In genomic region chr11:120189459-120190312, GRCm38 (mm10) we compare ENCODE assay signal across 8 mouse cellular contexts. TPM values are rescaled to one million over a fixed set of nuclear protein-coding genes. Genes with fewer than 3 reads are reported as not detected.
DNase-seq lines count a peak whose midpoint lies in the region; ATAC-seq and TF ChIP-seq lines count a peak whose summit lies in the region.

No protein-coding gene starts in this region.

- DNase-seq in cerebellum, adult 11 months, result peak; percentile 99
- DNase-seq in heart, postnatal 0 days (ENCODE audit: low spot score), result peak; percentile 97
- DNase-seq in kidney, postnatal 36 days, result peak; percentile 99 to 100
- peak; percentile 76 to 79 (median 78) for DNase-seq in liver, embryonic 14.5 days (ENCODE audit: low read depth in 3 of 3, low spot score in 3 of 3)
- DNase-seq in neural tube, embryonic 10.5 days (ENCODE audit: extremely low spot score, low spot score), result peak; percentile 98

- peak; percentile 94 for ATAC-seq in forebrain, embryonic 13.5 days
- ATAC-seq in heart, postnatal 0 days (ENCODE audit: insufficient read depth, low read depth), result peak; percentile 90
- peak; percentile 90 for ATAC-seq in liver, embryonic 14.5 days (ENCODE audit: insufficient read depth)
- ATAC-seq in stomach, embryonic 15.5 days (ENCODE audit: insufficient read depth, low FRiP score, low read depth), result peak; percentile 94

- 0 out of 2 replicates have a peak, but pooled peaks cover 2% of the 10 kb centered on the region for H3K36me3 ChIP-seq in ES-Bruce4 (ENCODE audit: control insufficient read depth, insufficient read depth, low read length, poor library complexity, severe bottlenecking)
- H3K36me3 ChIP-seq in forebrain, embryonic 13.5 days (ENCODE audit: poor library complexity, severe bottlenecking), result 0 out of 2 replicates have a peak, but pooled peaks cover 4% of the 10 kb centered on the region
- no peaks in the 10 kb centered on the region for H3K36me3 ChIP-seq in heart, postnatal 0 days (replicated peaks; ENCODE audit: control insufficient read depth, insufficient read depth, low read length)
- no peaks in the 10 kb centered on the region for H3K36me3 ChIP-seq in liver, embryonic 14.5 days (replicated peaks; ENCODE audit: control insufficient read depth, insufficient read depth, low read depth)
- no peaks in the 10 kb centered on the region for H3K36me3 ChIP-seq in stomach, embryonic 15.5 days

- no peaks in the 10 kb centered on the region for H3K4me1 ChIP-seq in ES-Bruce4 (ENCODE audit: control insufficient read depth, insufficient read depth, low read length)
- H3K4me1 ChIP-seq in forebrain, embryonic 13.5 days, result peaks cover 32% of the 10 kb centered on the region
- peaks cover 17% of the 10 kb centered on the region for H3K4me1 ChIP-seq in heart, postnatal 0 days (ENCODE audit: control insufficient read depth, insufficient read depth)
- H3K4me1 ChIP-seq in liver, embryonic 14.5 days (replicated peaks; ENCODE audit: control insufficient read depth in 2 of 2, insufficient read depth in 2 of 2, low read length in 1 of 2), result peaks cover 0 to 7% of the 10 kb centered on the region in 2 experiments; a peak in 2 of 4 replicates
- peaks cover 33% of the 10 kb centered on the region for H3K4me1 ChIP-seq in stomach, embryonic 15.5 days

- peak; percentile 83 for TF ChIP-seq POLR2A in ES-Bruce4 (IDR thresholded peaks at IDR 0.05; ENCODE audit: insufficient read depth, low read length)

- H3K27ac ChIP-seq in ES-Bruce4 (ENCODE audit: insufficient read depth, low read length), result no peak overlapping the region
- H3K27ac ChIP-seq in forebrain, embryonic 13.5 days, result peak overlapping the region; percentile 96
- peak overlapping the region; percentile 94 for H3K27ac ChIP-seq in heart, postnatal 0 days (ENCODE audit: low read depth)
- no peak overlapping the region for H3K27ac ChIP-seq in liver, embryonic 14.5 days
- peak overlapping the region; percentile 98 for H3K27ac ChIP-seq in stomach, embryonic 15.5 days

- H3K9ac ChIP-seq in ES-Bruce4 (ENCODE audit: low read depth, poor library complexity, severe bottlenecking), result peak overlapping the region; percentile 77
- H3K9ac ChIP-seq in forebrain, embryonic 13.5 days, result peak overlapping the region; percentile 99
- peak overlapping the region; percentile 85 for H3K9ac ChIP-seq in heart, postnatal 0 days (replicated peaks; ENCODE audit: low read depth, low read length)
- peak overlapping the region; percentile 45 for H3K9ac ChIP-seq in liver, embryonic 14.5 days (replicated peaks)
- peak overlapping the region; percentile 94 for H3K9ac ChIP-seq in stomach, embryonic 15.5 days

- peak overlapping the region; percentile 98 for H3K4me2 ChIP-seq in forebrain, embryonic 13.5 days
- peak overlapping the region; percentile 76 for H3K4me2 ChIP-seq in heart, postnatal 0 days (ENCODE audit: low read depth, low read length)
- H3K4me2 ChIP-seq in liver, embryonic 14.5 days (ENCODE audit: low read depth), result peak overlapping the region; percentile 61
- H3K4me2 ChIP-seq in stomach, embryonic 15.5 days, result peak overlapping the region; percentile 91

- TF ChIP-seq EP300 in ES-Bruce4 (IDR thresholded peaks at IDR 0.05; ENCODE audit: insufficient read depth, low read depth, low read length), result no peak
- peak; percentile 57 for TF ChIP-seq EP300 in heart, postnatal 0 days (IDR thresholded peaks at IDR 0.05; ENCODE audit: low read depth)
- no peak for TF ChIP-seq EP300 in liver, embryonic 14.5 days (IDR thresholded peaks at IDR 0.05; ENCODE audit: low read depth)

- WGBS in forebrain, embryonic 13.5 days, result under 1% methylated on average over 66 of the region's 68 CpGs
- WGBS in heart, postnatal 0 days, result under 1% methylated on average over 57 of the region's 68 CpGs
- under 1% methylated on average over 63 of the region's 68 CpGs for WGBS in liver, embryonic 14.5 days (ENCODE audit: insufficient replicate concordance)
- under 1% methylated on average over 66 of the region's 68 CpGs for WGBS in stomach, embryonic 15.5 days

- TF ChIP-seq CTCF in ES-Bruce4 (IDR thresholded peaks at IDR 0.05; ENCODE audit: low read depth, low read length), result no peak
- no peak for TF ChIP-seq CTCF in heart, postnatal 0 days (IDR thresholded peaks at IDR 0.05; ENCODE audit: low read depth)
- TF ChIP-seq CTCF in liver, embryonic 14.5 days (IDR thresholded peaks at IDR 0.05; ENCODE audit: low read depth), result no peak

- peak overlapping the region; percentile 79 for H3K4me3 ChIP-seq in ES-Bruce4 (ENCODE audit: low read depth, low read length)
- peak overlapping the region; percentile 91 for H3K4me3 ChIP-seq in forebrain, embryonic 13.5 days
- peak overlapping the region; percentile 77 for H3K4me3 ChIP-seq in heart, postnatal 0 days (ENCODE audit: low read depth, low read length)
- peak overlapping the region; percentile 59 to 60 for H3K4me3 ChIP-seq in liver, embryonic 14.5 days (ENCODE audit: insufficient read depth in 1 of 2, low read depth in 2 of 2, low read length in 2 of 2)
- peak overlapping the region; percentile 82 for H3K4me3 ChIP-seq in stomach, embryonic 15.5 days (replicated peaks)

- H3K27me3 ChIP-seq in ES-Bruce4 (ENCODE audit: control insufficient read depth, insufficient read depth, low read length, poor library complexity, severe bottlenecking), result peaks cover 13% of the 10 kb centered on the region; the same call in 1 of the 2 replicates
- H3K27me3 ChIP-seq in forebrain, embryonic 13.5 days, result no peaks in the 10 kb centered on the region
- H3K27me3 ChIP-seq in heart, postnatal 0 days (ENCODE audit: control insufficient read depth, insufficient read depth, low read length), result no peaks in the 10 kb centered on the region
- H3K27me3 ChIP-seq in liver, embryonic 14.5 days (ENCODE audit: control insufficient read depth, insufficient read depth, low read length), result peaks cover 53% of the 10 kb centered on the region
- no peaks in the 10 kb centered on the region for H3K27me3 ChIP-seq in stomach, embryonic 15.5 days (replicated peaks)

- no peaks in the 10 kb centered on the region for H3K9me3 ChIP-seq in ES-Bruce4 (replicated peaks; ENCODE audit: control insufficient read depth, insufficient read depth, low read length, poor library complexity, severe bottlenecking)
- no peaks in the 10 kb centered on the region for H3K9me3 ChIP-seq in forebrain, embryonic 13.5 days (replicated peaks)
- no peaks in the 10 kb centered on the region for H3K9me3 ChIP-seq in heart, postnatal 0 days (replicated peaks; ENCODE audit: control insufficient read depth, low read length)
- H3K9me3 ChIP-seq in liver, embryonic 14.5 days (ENCODE audit: control insufficient read depth, low read length), result no peaks in the 10 kb centered on the region
- H3K9me3 ChIP-seq in stomach, embryonic 15.5 days, result no peaks in the 10 kb centered on the region

RNA-seq across cellular contexts. Expression of gene Slc38a10, which starts 38.5 kb away (rescaled TPM):
- 44.0 and 50.3 TPM in 2 replicates for polyA plus RNA-seq in ES-Bruce4 (2011; ENCODE audit: insufficient read depth, insufficient read length, low read depth, missing spikeins)
- polyA plus RNA-seq in forebrain, embryonic 13.5 days (2015; fragmentation: Nextera tagmentation; extraction: Ambion mirVana), result 76.8 and 92.2 TPM in 2 replicates
- total RNA-seq in heart, postnatal 0 days (2014; rRNA removed; ENCODE audit: low replicate concordance), result 113 and 139 TPM in 2 replicates
- 56.2 and 65.9 TPM in 2 replicates for polyA plus RNA-seq in heart, postnatal 0 days (2015; fragmentation: Nextera tagmentation; extraction: Ambion mirVana)
- 15.9 and 21.0 TPM in 2 replicates for polyA plus RNA-seq in liver, embryonic 14.5 days (2012; rRNA removed)
- polyA plus RNA-seq in liver, embryonic 14.5 days (2014; fragmentation: Nextera tagmentation; extraction: Ambion mirVana), result 21.8 and 23.3 TPM in 2 replicates
- polyA plus RNA-seq in stomach, embryonic 15.5 days (2015; fragmentation: Nextera tagmentation; extraction: Ambion mirVana), result 87.2 and 93.5 TPM in 2 replicates

RNA-seq across cellular contexts. Expression of gene Bahcc1, which starts 43.1 kb away (rescaled TPM):
- polyA plus RNA-seq in ES-Bruce4 (2011; ENCODE audit: insufficient read depth, insufficient read length, low read depth, missing spikeins), result 21.2 and 21.6 TPM in 2 replicates
- 17.2 TPM in 2 replicates for polyA plus RNA-seq in forebrain, embryonic 13.5 days (2015; fragmentation: Nextera tagmentation; extraction: Ambion mirVana)
- 12.2 and 13.1 TPM in 2 replicates for total RNA-seq in heart, postnatal 0 days (2014; rRNA removed; ENCODE audit: low replicate concordance)
- polyA plus RNA-seq in heart, postnatal 0 days (2015; fragmentation: Nextera tagmentation; extraction: Ambion mirVana), result 2.8 and 3.5 TPM in 2 replicates
- 1.5 and 1.6 TPM in 2 replicates for polyA plus RNA-seq in liver, embryonic 14.5 days (2012; rRNA removed)
- 0.75 and 1.2 TPM in 2 replicates for polyA plus RNA-seq in liver, embryonic 14.5 days (2014; fragmentation: Nextera tagmentation; extraction: Ambion mirVana)
- 7.2 and 7.9 TPM in 2 replicates for polyA plus RNA-seq in stomach, embryonic 15.5 days (2015; fragmentation: Nextera tagmentation; extraction: Ambion mirVana)

Comparison
In these comparisons a context has a peak if more than half of its experiments do, and no peak if none do; other contexts are left out.
1. H3K27ac ChIP-seq: peak in forebrain, embryonic 13.5 days (single experiment), heart, postnatal 0 days (single experiment) and stomach, embryonic 15.5 days (single experiment); none in ES-Bruce4 (single experiment) and liver, embryonic 14.5 days (single experiment).
2. H3K9ac ChIP-seq: peak in every context shown above with its lines; median percentile 99 in forebrain, embryonic 13.5 days; 94 in stomach, embryonic 15.5 days; 85 in heart, postnatal 0 days; 77 in ES-Bruce4; 45 in liver, embryonic 14.5 days.
3. Peak in every context shown above with its lines, with median percentiles within 50 percentile points of each other: H3K4me3 ChIP-seq, DNase-seq, ATAC-seq and H3K4me2 ChIP-seq.